Mouse (Mus musculus): Measurements from ENCODE around the gene Ehmt2.
"Not testable (repeated sequence)": the region's sequence is repeated elsewhere in the genome, so short reads cannot be mapped to it uniquely, and the experiment has no call there.

Ehmt2 gene

DNA sequence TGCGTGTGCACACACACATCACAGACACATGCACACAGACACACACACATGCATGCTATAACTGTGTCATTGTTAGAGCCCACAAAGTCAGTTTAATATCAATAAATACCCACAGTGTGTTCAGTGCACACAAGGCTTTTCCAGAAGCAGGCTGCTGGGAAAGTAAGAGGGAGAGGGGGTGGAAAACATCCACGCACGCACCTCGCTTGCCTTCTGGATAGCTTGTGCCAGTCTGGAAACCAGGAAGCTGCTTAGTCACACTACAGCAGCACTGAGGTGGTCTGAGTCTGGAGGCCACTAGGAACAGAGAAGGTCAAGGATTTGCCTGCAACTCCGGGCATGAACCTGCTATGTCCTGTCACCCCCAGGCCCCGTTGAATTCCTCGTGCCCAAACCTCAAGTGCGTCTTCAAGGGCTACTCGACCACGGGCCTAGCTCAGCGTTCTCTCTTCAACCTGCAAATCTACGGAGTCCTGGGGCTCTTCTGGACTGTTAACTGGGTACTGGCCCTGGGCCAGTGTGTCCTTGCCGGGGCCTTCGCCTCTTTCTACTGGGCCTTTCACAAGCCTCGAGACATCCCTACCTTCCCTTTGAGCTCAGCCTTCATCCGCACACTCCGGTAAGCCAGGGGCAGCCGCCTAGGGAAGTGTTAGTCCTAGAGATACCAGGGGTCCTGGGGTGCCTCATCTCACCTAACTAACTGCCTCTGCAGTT is 29.2 kb downstream of the Ehmt2 start:
- DNase-seq (ENCODE audit: low spot score), result no peak

- DNase-seq (ENCODE audit: low spot score), result no peak
These were observed 30.6 kb downstream of the Ehmt2 start for GRCm38 (mm10) chr17:34928841-34929240.

GRCm38 (mm10) chr17:34931061-34931734 is 32.9 kb downstream of the Ehmt2 start, which contains the start of gene Neu1:
Gene Neu1 (plus strand): TSS chr17:34931253.
- peak; percentile 96 for DNase-seq (ENCODE audit: low spot score)

- DNase-seq (ENCODE audit: low spot score), result no peak
These were observed 33.4 kb downstream of the Ehmt2 start for GRCm38 (mm10) chr17:34931735-34932098.

DNA sequence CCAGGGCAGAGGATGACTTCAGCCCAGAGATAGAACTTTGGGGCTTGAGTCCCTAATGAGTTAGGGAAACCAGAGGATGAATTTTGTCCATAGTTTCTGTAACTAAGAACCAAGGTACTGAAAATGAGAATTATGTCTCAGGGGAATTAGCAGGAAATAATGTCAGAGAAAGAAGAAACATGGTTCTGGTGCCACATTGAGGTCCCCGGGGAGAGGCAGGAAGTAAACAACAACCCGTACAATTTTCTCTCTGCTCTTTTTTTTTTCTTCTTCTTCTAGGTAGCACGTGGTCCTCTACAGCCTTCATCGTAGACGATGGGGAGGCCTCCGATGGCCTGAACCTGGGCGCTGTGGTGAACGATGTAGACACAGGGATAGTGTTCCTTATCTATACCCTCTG is 34.0 kb downstream of the Ehmt2 start:
- no peak for DNase-seq (ENCODE audit: low spot score)

- DNase-seq (ENCODE audit: low spot score), result no peak
These were observed 35.8 kb downstream of the Ehmt2 start for GRCm38 (mm10) chr17:34934031-34934430.

- DNase-seq (ENCODE audit: low spot score), result no peak
These were observed 36.6 kb downstream of the Ehmt2 start for GRCm38 (mm10) chr17:34934830-34935229.

GRCm38 (mm10) chr17:34937960-34938505 is 39.8 kb downstream of the Ehmt2 start:
- no peak for DNase-seq (ENCODE audit: low spot score)

- no peak for DNase-seq (ENCODE audit: low spot score)
These were observed 43.2 kb downstream of the Ehmt2 start for GRCm38 (mm10) chr17:34941344-34942041.

DNA sequence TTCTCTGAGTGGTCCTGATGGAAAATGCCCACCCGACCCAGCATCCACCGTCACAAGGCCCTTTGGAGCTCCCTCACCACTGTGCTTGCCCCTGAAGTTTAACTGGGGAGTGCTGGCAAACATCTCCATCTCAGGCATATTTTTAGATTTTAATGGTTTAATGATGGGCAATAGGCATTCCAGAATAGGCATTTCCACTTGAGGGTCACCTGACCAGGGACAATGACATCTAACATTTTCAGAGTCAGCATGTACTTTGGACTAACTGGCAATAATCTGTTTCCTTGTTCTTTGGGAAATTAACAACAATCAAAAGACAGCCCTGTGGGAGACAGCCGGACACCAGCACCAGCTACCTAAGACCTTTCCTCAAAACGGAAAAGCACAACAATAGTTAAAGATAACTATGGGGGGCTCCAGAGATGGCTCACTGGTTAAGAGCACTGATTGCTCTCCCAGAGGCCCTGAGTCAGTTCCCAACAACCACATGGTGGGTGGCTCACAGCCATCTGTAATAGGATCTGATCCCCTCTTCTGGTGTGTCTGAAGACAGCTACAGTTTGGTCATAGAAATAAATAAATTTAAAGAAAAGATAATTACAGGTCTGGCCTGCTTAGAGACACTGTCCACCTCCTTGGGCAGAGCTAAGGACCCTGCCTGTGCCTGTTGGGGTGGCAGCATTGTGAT is 45.0 kb downstream of the Ehmt2 start:
- DNase-seq (ENCODE audit: low spot score), result no peak

DNA sequence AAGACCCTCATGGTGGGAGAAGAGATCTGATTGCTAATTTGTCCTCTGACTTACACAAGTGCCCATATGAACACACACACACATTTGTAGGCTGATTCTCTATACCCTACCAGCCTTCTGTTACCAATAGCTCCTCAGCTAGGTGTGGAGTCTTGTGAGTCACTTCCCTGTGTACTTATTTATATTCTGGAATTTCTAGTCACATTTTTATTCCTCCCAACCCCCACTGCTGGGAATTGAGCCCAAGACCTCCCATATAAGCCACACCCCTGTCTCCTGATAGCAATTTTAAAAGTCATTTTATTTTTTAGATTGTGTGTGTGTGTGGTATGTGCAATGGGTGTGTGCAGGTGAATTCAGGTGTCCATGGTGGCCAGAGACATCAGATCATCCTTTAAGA is 46.1 kb downstream of the Ehmt2 start:
- no peak for DNase-seq (ENCODE audit: low spot score)

GRCm38 (mm10) chr17:34946486-34947140 is 48.3 kb downstream of the Ehmt2 start:
- DNase-seq (ENCODE audit: low spot score), result no peak

DNA sequence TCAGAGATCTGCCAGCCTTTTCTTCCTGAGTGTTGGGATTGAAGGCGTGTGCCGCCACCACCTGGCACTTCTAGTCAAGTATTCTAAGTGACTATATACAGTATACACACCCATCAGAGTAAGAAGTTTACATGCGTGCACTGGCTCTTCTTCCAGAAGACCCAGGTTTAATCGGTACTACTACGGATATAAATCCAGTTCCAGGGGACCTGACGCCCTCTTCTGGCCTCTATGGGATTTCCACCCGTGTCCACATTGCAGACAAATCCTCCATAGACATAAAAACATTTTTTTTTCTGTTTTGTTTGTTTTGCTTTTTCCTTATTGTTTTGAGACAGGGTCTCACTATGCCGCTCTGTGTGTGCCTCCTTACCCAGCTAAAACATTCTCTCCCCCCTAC is 49.3 kb downstream of the Ehmt2 start:
- no peak for DNase-seq (ENCODE audit: low spot score)

DNA sequence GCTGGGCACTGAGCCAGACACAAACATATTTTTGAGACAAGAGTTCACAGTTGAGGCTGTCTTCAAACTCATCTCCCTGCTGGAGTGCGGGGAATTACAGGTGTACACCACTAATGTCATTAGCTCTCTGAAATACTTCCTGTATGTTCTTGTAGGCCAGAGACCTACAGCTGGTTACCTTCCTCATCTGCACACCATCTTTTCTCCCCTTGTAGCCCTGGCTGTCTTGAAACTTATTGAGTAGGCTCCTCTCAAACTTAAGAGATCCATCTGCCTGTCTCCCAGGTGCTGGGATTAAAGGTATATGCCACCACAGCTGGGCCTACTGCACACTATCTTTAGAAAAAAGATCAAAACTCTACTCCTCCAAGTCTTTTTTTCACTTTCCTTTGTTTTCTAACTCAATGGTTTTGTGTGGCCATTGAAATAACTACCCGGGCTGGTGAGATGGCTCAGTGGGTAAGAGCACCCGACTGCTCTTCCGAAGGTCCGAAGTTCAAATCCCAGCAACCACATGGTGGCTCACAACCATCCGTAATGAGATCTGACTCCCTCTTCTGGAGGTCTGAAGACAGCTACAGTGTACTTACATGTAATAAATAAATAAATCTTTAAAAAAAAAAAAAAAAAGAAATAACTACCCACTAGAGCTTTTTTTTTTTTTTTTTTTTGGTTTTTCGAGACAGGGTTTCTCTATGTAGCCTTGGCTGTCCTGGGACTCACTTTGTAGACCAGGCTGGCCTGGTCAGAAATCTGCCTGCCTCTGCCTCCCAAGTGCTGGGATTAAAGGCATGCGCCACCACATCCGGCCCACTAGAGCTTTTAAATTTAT is 50.7 kb downstream of the Ehmt2 start:
- DNase-seq (ENCODE audit: low spot score), result not testable (repeated sequence)

DNA sequence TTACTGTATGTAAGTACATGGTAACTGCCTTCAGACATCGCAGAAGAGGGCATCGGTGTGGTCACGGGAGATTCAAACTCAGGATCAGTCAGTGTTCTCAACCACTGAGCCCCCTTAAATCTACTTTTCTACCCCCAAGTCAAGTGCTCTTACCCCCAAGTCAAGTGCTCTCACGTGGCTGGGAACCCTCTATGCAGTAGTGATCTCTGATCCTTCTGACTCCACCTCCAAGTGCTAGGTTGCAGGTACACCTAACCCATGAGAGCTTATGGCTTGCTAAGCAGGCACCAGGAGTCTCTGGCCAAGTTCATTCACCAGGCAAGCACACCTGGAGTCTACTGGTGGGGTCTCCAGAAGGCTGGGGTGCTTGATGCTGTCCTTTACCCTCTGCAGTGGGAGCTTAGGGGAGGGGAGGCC is 51.3 kb downstream of the Ehmt2 start:
- DNase-seq (ENCODE audit: low spot score), result no peak

- no peak for DNase-seq (ENCODE audit: low spot score)
These were observed 52.5 kb downstream of the Ehmt2 start for GRCm38 (mm10) chr17:34950514-34951455.

GRCm38 (mm10) chr17:34951636-34952377 is 53.5 kb downstream of the Ehmt2 start:
- DNase-seq (ENCODE audit: low spot score), result no peak

DNA sequence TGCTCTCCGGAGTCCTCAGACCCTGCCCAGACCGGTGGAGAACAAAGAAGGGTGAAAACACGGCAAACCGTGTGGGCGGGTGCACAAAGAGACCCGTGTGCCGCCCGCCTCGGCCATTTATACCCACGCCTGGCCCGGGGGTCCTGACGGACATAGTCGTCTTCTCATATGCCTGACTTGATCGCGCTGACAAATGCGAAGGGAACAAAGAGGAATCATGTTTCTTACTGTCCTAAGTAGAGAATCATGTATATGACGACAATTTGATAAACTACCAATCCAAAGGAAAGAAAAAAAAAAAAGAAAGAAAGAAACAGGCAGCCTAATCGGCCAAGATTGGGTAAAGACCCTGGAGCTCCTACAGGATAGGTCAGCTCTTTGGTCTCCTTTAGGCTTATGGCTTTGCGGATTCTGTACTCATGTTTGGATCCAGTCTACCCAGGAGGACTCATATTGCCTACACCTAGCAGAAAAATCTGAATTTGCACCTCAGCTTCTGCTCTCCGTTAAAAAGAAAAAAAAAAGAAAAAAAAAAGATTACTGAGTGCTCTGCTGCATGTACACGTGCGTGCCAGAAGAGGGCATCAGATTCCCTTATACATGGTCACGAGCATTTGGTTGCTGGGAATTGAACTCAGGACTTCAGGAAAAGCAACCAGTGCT is 54.2 kb downstream of the Ehmt2 start:
- peak; percentile 81 for DNase-seq (ENCODE audit: low spot score)

All from ovary, postnatal 14 days (tissue).